Mouse (Mus musculus): Measurements from ENCODE around the gene Zbtb8b. TPM values are rescaled to one million over a fixed set of nuclear protein-coding genes. Genes with fewer than 3 reads are reported as not detected.

Gene Zbtb8b
- polyA plus RNA-seq, 1 experiment from 2014 or later = 5.7 TPM

DNA sequence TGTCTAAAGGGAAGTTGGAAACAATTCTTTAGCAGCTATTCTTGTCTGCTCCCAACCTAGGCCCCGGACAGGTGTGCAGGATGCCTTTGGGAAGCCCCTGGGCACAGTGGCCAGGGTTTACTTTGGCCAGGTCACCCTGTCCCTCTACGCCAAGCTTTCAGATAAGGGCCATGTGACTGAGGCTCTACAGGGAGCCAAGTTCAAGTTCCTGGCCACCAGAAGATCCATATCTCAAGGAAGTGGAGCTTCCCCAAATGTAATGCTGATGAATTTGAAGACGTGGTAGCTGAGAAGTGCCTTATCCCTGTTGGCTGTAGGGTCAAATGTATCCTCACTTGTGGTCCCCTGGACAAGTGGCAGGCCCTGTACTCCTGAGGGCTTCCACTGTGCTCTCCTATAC lies 60.8 kb downstream of the Zbtb8b start:
- 86% methylated on average over 3 of the region's 3 CpGs for WGBS

DNA sequence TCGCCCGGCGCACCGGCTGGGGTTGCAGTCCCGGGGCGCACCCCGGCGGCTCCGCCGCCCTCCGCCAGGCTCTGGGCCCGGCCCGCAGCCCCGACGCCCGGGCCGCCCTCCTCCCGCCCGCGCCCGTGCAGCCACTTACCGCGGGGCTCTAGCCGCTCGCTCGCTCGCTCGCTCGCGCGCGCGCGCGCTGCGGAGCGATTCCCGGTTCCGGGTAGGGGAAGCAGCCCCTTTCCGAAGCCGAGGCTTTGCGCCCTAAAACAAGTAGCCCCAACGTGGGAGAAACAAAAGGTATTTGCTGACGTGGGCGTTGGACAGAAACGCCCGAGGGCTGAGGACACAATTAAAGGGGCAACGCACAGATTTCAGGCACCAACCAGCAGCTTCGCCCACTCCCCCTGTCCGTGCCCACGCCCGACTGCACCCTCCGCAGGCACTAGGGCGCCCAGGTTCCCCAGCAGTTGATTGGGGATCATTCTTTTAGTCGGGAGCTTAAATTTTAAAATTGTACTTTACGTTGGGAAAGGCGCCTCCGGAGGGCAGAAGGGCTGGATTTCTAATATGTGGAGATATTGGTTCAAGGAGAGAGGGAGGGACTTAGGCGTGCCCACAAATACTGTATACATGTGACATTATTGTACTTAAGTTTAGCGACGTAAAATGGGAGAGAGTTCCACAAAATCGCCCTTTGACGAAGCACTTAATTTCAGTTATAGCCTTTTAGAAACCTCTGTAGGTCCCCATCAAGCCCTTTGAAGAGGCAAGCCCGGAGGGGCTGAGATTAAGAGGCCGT lies 62.9 kb downstream of the Zbtb8b start, which contains the start of gene Zbtb8a:
Gene Zbtb8a, minus strand, starts transcription at position 516 of the 790 bp plus-strand sequence.
- Histone ChIP-seq H3K4me2 (replicated peaks; ENCODE audit: low read depth, low read length) (peak within 1 kb of the TSS; percentile 60), H3K4me3 (ENCODE audit: low read length) (peak within 1 kb of the TSS; percentile 80), H3K9ac (replicated peaks; ENCODE audit: low read length) (peak within 1 kb of the TSS; percentile 93), H3K9me3 (ENCODE audit: low read length) (no peaks in the 10 kb centered on the region), H3K36me3 (ENCODE audit: insufficient read depth, low read length) (no peaks in the 10 kb centered on the region), H3K4me1 (ENCODE audit: insufficient read depth, low read length) (peaks cover 21% of the 10 kb centered on the region), H3K27me3 (ENCODE audit: insufficient read depth, low read length) (peaks cover 3% of the 10 kb centered on the region; the same call in 1 of the 2 replicates), H3K27ac (ENCODE audit: low read length) (peak within 1 kb of the TSS; percentile 66)
- peak; percentile 78 for ATAC-seq (ENCODE audit: low FRiP score, low TSS enrichment)
- 1% methylated on average over 53 of the region's 65 CpGs for WGBS

More for the DNA sequence above, 60.8 kb downstream of the Zbtb8b start:
- no peaks in the 10 kb centered on the region for H3K36me3 ChIP-seq (ENCODE audit: insufficient read depth, low read length)
- no peak overlapping the region for H3K4me2 ChIP-seq (replicated peaks; ENCODE audit: low read depth, low read length)
- ATAC-seq (ENCODE audit: low FRiP score, low TSS enrichment) = no peak
- H3K4me3 ChIP-seq (ENCODE audit: low read length) = no peak overlapping the region
- H3K27ac ChIP-seq (ENCODE audit: low read length) = no peak overlapping the region
- H3K9me3 ChIP-seq (ENCODE audit: low read length) = no peaks in the 10 kb centered on the region
- H3K4me1 ChIP-seq (ENCODE audit: insufficient read depth, low read length) = peaks cover 10% of the 10 kb centered on the region
- H3K9ac ChIP-seq (replicated peaks; ENCODE audit: low read length) = no peak overlapping the region
- H3K27me3 ChIP-seq (ENCODE audit: insufficient read depth, low read length) = peaks cover 3% of the 10 kb centered on the region; the same call in 1 of the 2 replicates

DNA sequence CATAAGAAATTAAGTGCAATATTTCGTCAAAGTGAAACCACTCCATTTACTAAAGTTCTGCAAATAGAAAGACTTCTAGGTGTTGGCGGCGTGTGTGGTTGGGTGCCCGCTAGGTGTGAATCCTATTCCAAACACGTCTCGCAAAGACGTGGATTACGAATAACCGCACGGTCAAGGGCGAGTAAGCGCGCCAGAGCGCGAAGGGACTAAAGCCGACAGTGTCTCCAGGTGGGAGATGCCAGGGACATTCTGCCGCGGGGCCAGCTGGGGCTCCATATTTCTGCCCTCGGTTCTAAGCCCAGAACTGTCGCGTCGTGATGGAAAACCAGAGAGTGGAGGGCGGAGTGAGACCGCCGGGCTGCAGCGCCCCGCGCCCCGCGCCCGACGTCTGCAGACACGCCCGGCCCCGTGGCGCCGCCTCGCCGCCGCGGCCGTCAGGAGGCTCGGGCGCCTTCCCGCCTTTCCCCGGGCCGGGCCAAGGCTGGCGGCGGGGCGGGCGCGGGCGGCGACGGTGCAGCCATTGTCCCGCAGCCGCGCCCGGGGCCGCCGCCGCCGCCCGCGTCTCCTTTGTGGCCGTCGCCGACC lies 63.6 kb downstream of the Zbtb8b start:
- no peaks in the 10 kb centered on the region for H3K36me3 ChIP-seq (ENCODE audit: insufficient read depth, low read length)
- peak overlapping the region; percentile 93 for H3K9ac ChIP-seq (replicated peaks; ENCODE audit: low read length)
- peak overlapping the region; percentile 80 for H3K4me3 ChIP-seq (ENCODE audit: low read length)
- under 1% methylated on average over 46 of the region's 68 CpGs for WGBS
- peak; percentile 78 for ATAC-seq (ENCODE audit: low FRiP score, low TSS enrichment)
- H3K4me2 ChIP-seq (replicated peaks; ENCODE audit: low read depth, low read length) = peak overlapping the region; percentile 60
- H3K27me3 ChIP-seq (ENCODE audit: insufficient read depth, low read length) = peaks cover 3% of the 10 kb centered on the region; the same call in 1 of the 2 replicates
- H3K4me1 ChIP-seq (ENCODE audit: insufficient read depth, low read length) = peaks cover 21% of the 10 kb centered on the region
- H3K9me3 ChIP-seq (ENCODE audit: low read length) = no peaks in the 10 kb centered on the region
- H3K27ac ChIP-seq (ENCODE audit: low read length) = peak overlapping the region; percentile 66

GRCm38 (mm10) chr4:129375821-129376220 lies 64.8 kb downstream of the Zbtb8b start:
- H3K4me1 ChIP-seq (ENCODE audit: insufficient read depth, low read length) = peaks cover 21% of the 10 kb centered on the region
- no peak overlapping the region for H3K4me2 ChIP-seq (replicated peaks; ENCODE audit: low read depth, low read length)

More at GRCm38 (mm10) chr4:129375821-129376220, 64.8 kb downstream of the Zbtb8b start:
- Histone ChIP-seq H3K27me3 (ENCODE audit: insufficient read depth, low read length) (peaks cover 3% of the 10 kb centered on the region; the same call in 1 of the 2 replicates), H3K27ac (ENCODE audit: low read length) (no peak overlapping the region), H3K4me3 (ENCODE audit: low read length) (no peak overlapping the region), H3K36me3 (ENCODE audit: insufficient read depth, low read length) (no peaks in the 10 kb centered on the region), H3K9me3 (ENCODE audit: low read length) (no peaks in the 10 kb centered on the region), H3K9ac (replicated peaks; ENCODE audit: low read length) (no peak overlapping the region)
- 71% methylated on average over 5 of the region's 5 CpGs for WGBS
- ATAC-seq (ENCODE audit: low FRiP score, low TSS enrichment) = no peak

Other genes with a start within 250 kb of the Zbtb8b start
- 9.3 and 10.4 TPM in 2 replicates for gene C77080, start 179.4 kb downstream of the Zbtb8b start, polyA plus RNA-seq (2015; fragmentation: Nextera tagmentation; extraction: Ambion mirVana)
- gene Sync, start 153.2 kb downstream of the Zbtb8b start, polyA plus RNA-seq (2015; fragmentation: Nextera tagmentation; extraction: Ambion mirVana) = 1.2 and 1.3 TPM in 2 replicates
- gene Rbbp4, start 105.5 kb downstream of the Zbtb8b start, polyA plus RNA-seq (2015; fragmentation: Nextera tagmentation; extraction: Ambion mirVana) = 383 and 405 TPM in 2 replicates
- 44.4 and 45.1 TPM in 2 replicates for gene Zbtb8os, start 105.2 kb downstream of the Zbtb8b start, polyA plus RNA-seq (2015; fragmentation: Nextera tagmentation; extraction: Ambion mirVana)
- gene Zbtb8a, start 62.7 kb downstream of the Zbtb8b start, polyA plus RNA-seq (2015; fragmentation: Nextera tagmentation; extraction: Ambion mirVana) = 17.2 and 18.4 TPM in 2 replicates
- gene Bsdc1, start 20.7 kb upstream of the Zbtb8b start, polyA plus RNA-seq (2015; fragmentation: Nextera tagmentation; extraction: Ambion mirVana) = 31.8 and 33.6 TPM in 2 replicates
- gene Tssk3, start 50.2 kb upstream of the Zbtb8b start, polyA plus RNA-seq (2015; fragmentation: Nextera tagmentation; extraction: Ambion mirVana) = not detected in 2 replicates
- gene Fam229a, start 50.3 kb upstream of the Zbtb8b start, polyA plus RNA-seq (2015; fragmentation: Nextera tagmentation; extraction: Ambion mirVana) = 0.35 TPM in 1 of 2 replicates, not detected in the other
- 761 and 859 TPM in 2 replicates for gene Marcksl1, start 72.7 kb upstream of the Zbtb8b start, polyA plus RNA-seq (2015; fragmentation: Nextera tagmentation; extraction: Ambion mirVana)
- gene Hdac1, start 101.9 kb upstream of the Zbtb8b start, polyA plus RNA-seq (2015; fragmentation: Nextera tagmentation; extraction: Ambion mirVana) = 285 and 304 TPM in 2 replicates
- gene Lck, start 132.8 kb upstream of the Zbtb8b start, polyA plus RNA-seq (2015; fragmentation: Nextera tagmentation; extraction: Ambion mirVana) = 10.8 and 13.0 TPM in 2 replicates
- 35.9 and 37.8 TPM in 2 replicates for gene Fam167b, start 137.7 kb upstream of the Zbtb8b start, polyA plus RNA-seq (2015; fragmentation: Nextera tagmentation; extraction: Ambion mirVana)
- gene Eif3i, start 159.8 kb upstream of the Zbtb8b start, polyA plus RNA-seq (2015; fragmentation: Nextera tagmentation; extraction: Ambion mirVana) = 296 and 307 TPM in 2 replicates
- gene Tmem234, start 159.8 kb upstream of the Zbtb8b start, polyA plus RNA-seq (2015; fragmentation: Nextera tagmentation; extraction: Ambion mirVana) = 216 and 221 TPM in 2 replicates
- 2.6 and 3.2 TPM in 2 replicates for gene Dcdc2b, start 173.4 kb upstream of the Zbtb8b start, polyA plus RNA-seq (2015; fragmentation: Nextera tagmentation; extraction: Ambion mirVana)
- gene Iqcc, start 178.2 kb upstream of the Zbtb8b start, polyA plus RNA-seq (2015; fragmentation: Nextera tagmentation; extraction: Ambion mirVana) = 34.8 and 38.2 TPM in 2 replicates
- 64.1 and 71.7 TPM in 2 replicates for gene Ccdc28b, start 183.1 kb upstream of the Zbtb8b start, polyA plus RNA-seq (2015; fragmentation: Nextera tagmentation; extraction: Ambion mirVana)
- gene Txlna, start 200.2 kb upstream of the Zbtb8b start, polyA plus RNA-seq (2015; fragmentation: Nextera tagmentation; extraction: Ambion mirVana) = 89.5 and 94.4 TPM in 2 replicates
- gene Kpna6, start 231.9 kb upstream of the Zbtb8b start, polyA plus RNA-seq (2015; fragmentation: Nextera tagmentation; extraction: Ambion mirVana) = 19.9 and 21.3 TPM in 2 replicates